Mouse (Mus musculus) lung, adult 2 months (tissue): ENCODE data around the gene Dmtf1.

ENCODE experiments used
- CTCF ChIP-seq: fragments of 200-500 bp; IDR thresholded peaks from 2 replicates; pipeline ENCODE4 v1.5.1; 2011; ENCODE audit warnings: mild to moderate bottlenecking, low read length, control low read depth; ENCODE audit not compliant: insufficient read depth
- POLR2A ChIP-seq: fragments of 200-500 bp; IDR thresholded peaks from 2 replicates; pipeline ENCODE4 v1.6.1; 2011; ENCODE audit warnings: low read depth, mild to moderate bottlenecking, control low read depth, low read length, borderline replicate concordance; ENCODE audit errors: extremely low read depth

DNA sequence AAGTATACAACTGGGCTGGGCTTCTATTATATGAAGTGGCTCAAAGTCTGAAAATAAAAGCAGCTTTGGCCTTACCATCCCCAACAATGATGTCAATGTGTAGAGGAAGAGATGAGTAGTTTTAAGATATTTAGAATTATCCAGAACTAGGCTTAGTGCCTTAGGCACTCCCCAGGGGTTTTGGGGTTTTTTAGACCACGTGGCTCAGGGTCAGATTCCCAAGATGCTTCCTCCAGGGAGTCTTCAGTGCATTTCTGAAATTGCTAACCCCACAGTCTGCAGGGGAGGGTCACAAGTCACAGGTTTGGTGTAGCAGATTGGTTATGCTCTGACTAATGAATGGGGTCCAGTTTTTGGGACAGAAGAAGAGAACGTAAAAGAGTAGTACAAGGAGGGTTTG lies 50.3 kb downstream of the Dmtf1 start:
- TF ChIP-seq CTCF (no peak), POLR2A (no peak)
